Mouse (Mus musculus) CH12.LX (cell line): ENCODE data around the gene Qars. TPM values are rescaled to one million over a fixed set of nuclear protein-coding genes. Genes with fewer than 3 reads are reported as not detected.
A peak's percentile ranks its signal among the peaks of the same experiment; 100 is the strongest.

ENCODE experiments used
- DNase-seq: peaks from one replicate; pipeline ENCODE4 v3.0.0-alpha.2; 2013; ENCODE audit errors: extremely low read depth
- H3K27ac ChIP-seq: 2 replicates; pipeline ENCODE4 v1.5.1; 2012; ENCODE audit warnings: low read depth, mild to moderate bottlenecking, control low read depth, moderate library complexity; ENCODE audit not compliant: insufficient read depth
- H3K27me3 ChIP-seq: replicated peaks from 2 replicates; pipeline ENCODE3; 2012; ENCODE audit warnings: inconsistent platforms
- H3K36me3 ChIP-seq, 2 experiments: replicated peaks in 1 of 2; 2 replicates each; pipeline versions ENCODE3 to v1.6.1; 2012; ENCODE audit warnings: inconsistent platforms in 1 of 2, low read length in 1 of 2, mild to moderate bottlenecking in 1 of 2, mixed read lengths in 1 of 2, moderate library complexity in 1 of 2; ENCODE audit not compliant: control insufficient read depth in 1 of 2, insufficient read depth in 1 of 2
- H3K4me1 ChIP-seq, 2 experiments: 2 replicates each; pipeline ENCODE4 v1.6.1; 2012; ENCODE audit warnings: inconsistent platforms in 1 of 2, moderate library complexity in 1 of 2; ENCODE audit not compliant: insufficient read depth in 2 of 2, control insufficient read depth in 1 of 2
- H3K4me2 ChIP-seq: 2 replicates; pipeline ENCODE4 v1.6.1; 2012; ENCODE audit warnings: low read depth, mild to moderate bottlenecking, control low read depth; ENCODE audit not compliant: poor library complexity, insufficient read depth, severe bottlenecking
- H3K4me3 ChIP-seq, 3 experiments: fragments of 150-350 bp in 1 of 3; sonication (generic) in 1 of 3; replicated peaks in 1 of 3; 2 replicates each; pipeline versions ENCODE3 to v1.5.1; 2011 to 2012; ENCODE audit warnings: low read depth in 2 of 3, low read length in 2 of 3, mild to moderate bottlenecking in 2 of 3, moderate library complexity in 2 of 3, control low read depth in 1 of 3, improper control_type of control experiment in 1 of 3, inconsistent platforms in 1 of 3, mixed read lengths in 1 of 3; ENCODE audit not compliant: poor library complexity in 1 of 3
- H3K79me2 ChIP-seq: replicated peaks from 2 replicates; pipeline ENCODE4 v1.6.1; 2012; ENCODE audit warnings: mild to moderate bottlenecking, moderate library complexity; ENCODE audit not compliant: control insufficient read depth, poor library complexity, insufficient read depth, severe bottlenecking; ENCODE audit errors: extremely low read depth
- H3K9ac ChIP-seq: 2 replicates; pipeline ENCODE4 v1.6.1; 2012; ENCODE audit warnings: low read depth, mild to moderate bottlenecking, control low read depth, moderate library complexity; ENCODE audit not compliant: insufficient read depth
- H3K9me3 ChIP-seq: replicated peaks from 2 replicates; pipeline ENCODE3; 2012; ENCODE audit warnings: low read length, inconsistent platforms, mixed read lengths
- CTCF ChIP-seq, 2 experiments: IDR thresholded peaks in 1 of 2; conservative IDR thresholded peaks in 1 of 2; 2 replicates each; pipeline ENCODE4 v1.5.1; 2011 to 2012; ENCODE audit warnings: low read depth in 2 of 2, low read length in 2 of 2, improper control_type of control experiment in 1 of 2, inconsistent platforms in 1 of 2, mild to moderate bottlenecking in 1 of 2, moderate library complexity in 1 of 2
- E2F4 ChIP-seq: IDR thresholded peaks from 2 replicates; pipeline ENCODE4 v1.6.1; 2011; ENCODE audit warnings: low read depth, low read length, improper control_type of control experiment; ENCODE audit not compliant: insufficient replicate concordance
- EP300 ChIP-seq: IDR thresholded peaks from 2 replicates; pipeline ENCODE4 v1.6.1; 2011; ENCODE audit warnings: low read length, improper control_type of control experiment
- HCFC1 ChIP-seq: IDR thresholded peaks from 2 replicates; pipeline ENCODE4 v1.6.1; 2012; ENCODE audit warnings: low read depth, mild to moderate bottlenecking, inconsistent platforms, low read length, improper control_type of control experiment
- JUN ChIP-seq: IDR thresholded peaks from 2 replicates; pipeline ENCODE4 v1.6.1; 2011; ENCODE audit warnings: low read depth, mild to moderate bottlenecking, low read length, improper control_type of control experiment, moderate library complexity; ENCODE audit not compliant: insufficient read depth
- JUND ChIP-seq: conservative IDR thresholded peaks from 2 replicates; pipeline ENCODE4 v1.6.1; 2011; ENCODE audit warnings: low read depth, low read length, improper control_type of control experiment
- MEF2A ChIP-seq: IDR thresholded peaks from 2 replicates; pipeline ENCODE4 v1.6.1; 2014; ENCODE audit warnings: low read depth, mild to moderate bottlenecking, inconsistent platforms, low read length, improper control_type of control experiment, borderline replicate concordance
- NRF1 ChIP-seq: IDR thresholded peaks from 2 replicates; pipeline ENCODE4 v1.6.1; 2014; ENCODE audit warnings: low read depth, mild to moderate bottlenecking, inconsistent platforms, low read length, improper control_type of control experiment, moderate library complexity
- POLR2AphosphoS2 ChIP-seq: IDR thresholded peaks from 2 replicates; pipeline ENCODE4 v1.6.1; 2011; ENCODE audit warnings: low read depth, low read length, improper control_type of control experiment
- SMC3 ChIP-seq: IDR thresholded peaks from 2 replicates; pipeline ENCODE4 v1.6.1; 2011; ENCODE audit warnings: low read depth, low read length, improper control_type of control experiment
- ZKSCAN1 ChIP-seq: IDR thresholded peaks from 2 replicates; pipeline ENCODE4 v1.6.1; 2012; ENCODE audit warnings: low read depth, inconsistent platforms, low read length, improper control_type of control experiment, borderline replicate concordance
- ZMIZ1 ChIP-seq: IDR thresholded peaks from 2 replicates; pipeline ENCODE4 v1.6.1; 2012; ENCODE audit warnings: low read depth, mild to moderate bottlenecking, inconsistent platforms, low read length, improper control_type of control experiment
- dilution Hi-C: fragments of 300-500 bp; cut with MboI; formaldehyde crosslinking; loops from 2 replicates; pipeline ENCODE4 v1.14.3; 2020; ENCODE audit warnings: low sequenced_read_pairs; ENCODE audit not compliant: extremely low pct_unique_long_range_greater_than_20kb, extremely low pct_ligation_motif_present
- in situ Hi-C: fragments of 300-500 bp; cut with MboI; formaldehyde crosslinking; loops from 3 replicates; pipeline ENCODE4 v1.14.3; 2019; ENCODE audit warnings: low sequenced_read_pairs, low pct_ligation_motif_present, low pct_unique_long_range_greater_than_20kb, mixed read lengths
- polyA plus RNA-seq: library from polyadenylated mRNA; unstranded; fragments of >175 nt; gene quantifications from 2 replicates; pipeline ENCODE4 v1.2.1, GENCODE M21; 2012; ENCODE audit warnings: low read depth; ENCODE audit not compliant: insufficient read length
- total RNA-seq, 2 experiments: library from RNA; depleted of rRNA; stranded (reverse); fragments of 300-350 nt in 1 of 2; fragments of >200 nt in 1 of 2; gene quantifications; 2 replicates each; pipeline ENCODE4 v1.2.3; 2012 to 2014

Qars gene
- total and polyA plus RNA-seq, 3 experiments = 229 to 322 (median 293) TPM

GRCm38 (mm10) chr9:108521604-108522003 lies 14.1 kb downstream of the Qars start:
- in situ Hi-C loops = no loop called here
- Histone ChIP-seq H3K27ac (no peak overlapping the region), H3K4me2 (peak overlapping the region; percentile 21), H3K9ac (no peak overlapping the region), H3K9me3 (no peaks in the 10 kb centered on the region), H3K4me1 (peaks cover 4 to 46% of the 10 kb centered on the region in 2 experiments; a peak in 3 of 4 replicates), H3K79me2 (peaks cover 81% of the 10 kb centered on the region), H3K27me3 (no peaks in the 10 kb centered on the region), H3K4me3 (no peak overlapping the region), H3K36me3 (peaks cover 12 to 47% of the 10 kb centered on the region in 2 experiments)
- no peak for DNase-seq
- no peak for TF ChIP-seq ZMIZ1
- TF ChIP-seq JUND = peak; percentile 42; the same call in 1 of the 2 replicates
- no peak for TF ChIP-seq MEF2A
- TF ChIP-seq JUN = peak; percentile 18; the same call in 1 of the 2 replicates
- no peak for TF ChIP-seq E2F4
- TF ChIP-seq EP300 = no peak
- TF ChIP-seq POLR2AphosphoS2 = no peak
- TF ChIP-seq NRF1 = no peak
- TF ChIP-seq ZKSCAN1 = no peak
- dilution Hi-C loops = no loop called here

GRCm38 (mm10) chr9:108523341-108523740 lies 15.8 kb downstream of the Qars start:
- H3K9me3 ChIP-seq = no peaks in the 10 kb centered on the region
- no peak overlapping the region for H3K9ac ChIP-seq
- dilution Hi-C loops = no loop called here
- H3K27me3 ChIP-seq = no peaks in the 10 kb centered on the region
- no peak overlapping the region for H3K4me3 ChIP-seq
- no peak overlapping the region for H3K4me2 ChIP-seq
- H3K79me2 ChIP-seq = peaks cover 88% of the 10 kb centered on the region
- H3K36me3 ChIP-seq = peaks cover 21 to 62% of the 10 kb centered on the region in 2 experiments
- no peak for TF ChIP-seq SMC3
- TF ChIP-seq NRF1 = no peak
- no peak for TF ChIP-seq JUND
- no peak for DNase-seq
- H3K27ac ChIP-seq = no peak overlapping the region
- in situ Hi-C loops = no loop called here
- H3K4me1 ChIP-seq = peaks cover 4 to 52% of the 10 kb centered on the region in 2 experiments; a peak in 3 of 4 replicates

GRCm38 (mm10) chr9:108525400-108525799 lies 17.9 kb downstream of the Qars start:
- DNase-seq = no peak
- dilution Hi-C loops = no loop called here
- Histone ChIP-seq H3K27ac (peak overlapping the region; percentile 52), H3K27me3 (no peaks in the 10 kb centered on the region), H3K36me3 (peaks cover 29 to 66% of the 10 kb centered on the region in 2 experiments), H3K4me2 (peak overlapping the region; percentile 42), H3K9ac (peak overlapping the region; percentile 19; the same call in 1 of the 2 replicates), H3K4me1 (peaks cover 0 to 33% of the 10 kb centered on the region in 2 experiments; a peak in 2 of 4 replicates), H3K79me2 (peaks cover 81% of the 10 kb centered on the region), H3K9me3 (no peaks in the 10 kb centered on the region), H3K4me3 (no peak overlapping the region)
- in situ Hi-C loops = no loop called here
- no peak for TF ChIP-seq HCFC1
- TF ChIP-seq JUND = no peak
- peak in 1 of 2 experiments; percentile 30; a peak in 2 of 4 replicates for TF ChIP-seq CTCF (conservative IDR thresholded peaks at IDR 0.05 in 1 of 2, IDR thresholded peaks at IDR 0.05 in 1 of 2; ENCODE audit: low read depth in 2 of 2, low read length in 2 of 2)
